Mouse (Mus musculus) liver, embryonic 13.5 days (tissue): ENCODE data around the gene Ppp2r1b. TPM values are rescaled to one million over a fixed set of nuclear protein-coding genes. Genes with fewer than 3 reads are reported as not detected.

ENCODE experiments used
- ATAC-seq: fragments of 200-750 bp; cut with Nextera tagmentation; 2 replicates; pipeline ENCODE4 v1.8.0; 2017; ENCODE audit warnings: low read depth, mild to moderate bottlenecking, moderate number of reproducible peaks, moderate library complexity
- DNase-seq: peaks from one replicate; pipeline ENCODE4 v3.0.0; 2022
- H3K27ac ChIP-seq: fragments of 300-500 bp; sonication (generic); 2 replicates; pipeline ENCODE4 v1.5.1; 2015; ENCODE audit warnings: moderate library complexity, mild to moderate bottlenecking, inconsistent platforms
- H3K27me3 ChIP-seq: fragments of 300-500 bp; sonication (generic); 2 replicates; pipeline ENCODE4 v1.6.1; 2015; ENCODE audit warnings: mild to moderate bottlenecking, inconsistent platforms
- H3K36me3 ChIP-seq: fragments of 300-500 bp; sonication (generic); 2 replicates; pipeline ENCODE4 v1.6.1; 2015; ENCODE audit warnings: mild to moderate bottlenecking, inconsistent platforms
- H3K4me1 ChIP-seq: fragments of 300-500 bp; sonication (generic); replicated peaks from 2 replicates; pipeline ENCODE4 v1.6.1; 2015; ENCODE audit warnings: inconsistent platforms
- H3K4me2 ChIP-seq: fragments of 300-500 bp; sonication (generic); 2 replicates; pipeline ENCODE4 v1.6.1; 2015; ENCODE audit warnings: inconsistent platforms, mild to moderate bottlenecking, moderate library complexity
- H3K4me3 ChIP-seq: fragments of 300-500 bp; sonication (generic); replicated peaks from 2 replicates; pipeline ENCODE4 v1.5.1; 2015; ENCODE audit warnings: mild to moderate bottlenecking, inconsistent platforms
- H3K9ac ChIP-seq: fragments of 300-500 bp; sonication (generic); 2 replicates; pipeline ENCODE4 v1.6.1; 2015; ENCODE audit warnings: mild to moderate bottlenecking, inconsistent platforms
- H3K9me3 ChIP-seq: fragments of 300-500 bp; sonication (generic); replicated peaks from 2 replicates; pipeline ENCODE4 v1.6.1; 2016; ENCODE audit warnings: inconsistent platforms
- WGBS: fragments of 180-500 bp; shearing (Covaris S2); methylation state at CpG from one replicate; pipeline ENCODE4 v1.1.7; 2015; ENCODE audit not compliant: insufficient replicate concordance; 5-methylcytosine and 5-hydroxymethylcytosine counted together
- polyA plus RNA-seq: library from polyadenylated mRNA; unstranded; fragments of >200 nt; fragmentation: Nextera tagmentation; extraction: Ambion mirVana; gene quantifications from 2 replicates; pipeline ENCODE4 v1.2.1, GENCODE M21; 2015

The Ppp2r1b gene
- polyA plus RNA-seq, 1 experiment from 2014 or later = 97.1 TPM

DNA sequence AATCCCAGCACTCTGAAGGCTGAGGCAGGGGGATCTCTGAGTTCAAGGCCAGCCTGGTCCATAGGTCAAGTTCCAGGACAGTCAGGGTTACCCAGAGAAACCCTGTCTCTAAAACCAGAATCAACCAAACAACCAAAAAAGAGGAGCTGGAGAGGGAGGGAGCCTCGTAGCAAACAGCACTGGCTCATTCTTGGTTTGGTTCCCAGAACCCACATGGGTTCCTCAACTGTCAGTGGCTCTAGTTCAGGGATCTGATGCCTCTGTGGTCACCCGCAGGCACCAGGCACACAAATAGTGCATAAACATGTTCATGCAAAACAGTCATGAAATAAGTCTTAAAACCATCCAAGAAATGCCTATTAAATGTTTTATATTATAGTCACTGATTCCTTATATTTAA, 23.1 kb downstream of the Ppp2r1b start:
- no peak overlapping the region for H3K9ac ChIP-seq
- peak overlapping the region; percentile 1; the same call in 1 of the 2 replicates for H3K27ac ChIP-seq
- 85% methylated on average over 2 of the region's 2 CpGs for WGBS
- no peaks in the 10 kb centered on the region for H3K9me3 ChIP-seq
- H3K4me1 ChIP-seq = peaks cover 8% of the 10 kb centered on the region
- H3K36me3 ChIP-seq = peaks cover 95% of the 10 kb centered on the region
- H3K27me3 ChIP-seq = no peaks in the 10 kb centered on the region
- H3K4me3 ChIP-seq = no peak overlapping the region
- DNase-seq (no peak), ATAC-seq (no peak)
- no peak overlapping the region for H3K4me2 ChIP-seq

DNA sequence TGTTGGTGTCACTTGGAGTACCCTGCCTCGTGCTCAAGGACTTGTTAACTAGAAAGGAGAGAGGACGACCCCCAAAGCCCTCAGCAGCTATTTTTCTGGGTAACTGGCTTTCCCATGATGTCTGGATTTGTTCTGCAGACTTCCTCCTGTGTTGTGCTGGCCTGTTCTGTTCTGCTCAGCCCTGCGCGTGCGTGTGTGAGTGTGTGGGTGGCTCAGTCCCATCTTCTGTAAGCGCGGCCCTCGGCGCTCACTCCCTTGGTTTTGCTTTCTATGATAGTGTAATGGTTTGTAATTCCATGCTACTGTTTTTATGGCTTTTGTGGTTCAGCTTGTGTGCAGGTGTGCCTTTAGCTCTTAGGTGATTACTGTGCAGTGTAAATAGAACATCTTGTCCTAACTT, 28.1 kb downstream of the Ppp2r1b start:
- Histone ChIP-seq H3K9ac (no peak overlapping the region), H3K4me2 (no peak overlapping the region), H3K27ac (no peak overlapping the region), H3K36me3 (peaks cover 95% of the 10 kb centered on the region), H3K4me1 (no peaks in the 10 kb centered on the region), H3K4me3 (no peak overlapping the region), H3K27me3 (no peaks in the 10 kb centered on the region), H3K9me3 (no peaks in the 10 kb centered on the region)
- DNase-seq (no peak), ATAC-seq (no peak)
- 90% methylated on average over 9 of the region's 9 CpGs for WGBS

DNA sequence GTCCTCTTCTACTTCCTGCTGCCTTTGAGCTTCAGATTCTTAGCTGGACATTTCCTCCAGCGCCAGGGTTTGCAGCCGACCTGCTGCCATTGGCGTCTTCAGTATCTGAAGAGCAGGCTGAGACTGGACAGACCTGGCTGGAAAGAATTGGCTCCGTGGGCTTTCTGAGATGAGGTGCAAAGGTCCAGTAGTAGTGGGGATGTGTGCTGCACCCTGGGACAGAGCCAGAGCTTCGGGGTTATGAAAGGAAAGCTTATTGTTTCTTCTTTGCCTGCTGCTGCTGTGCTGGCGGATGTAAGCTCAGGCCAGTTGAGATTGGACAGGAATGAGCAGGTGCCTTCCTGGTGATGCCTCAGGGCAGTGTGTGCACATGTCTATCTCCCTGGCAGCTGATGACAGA, 28.9 kb downstream of the Ppp2r1b start:
- no peak overlapping the region for H3K9ac ChIP-seq
- ATAC-seq = no peak
- no peak overlapping the region for H3K27ac ChIP-seq
- peaks cover 95% of the 10 kb centered on the region for H3K36me3 ChIP-seq
- H3K4me2 ChIP-seq = no peak overlapping the region
- WGBS = 88% methylated on average over 6 of the region's 6 CpGs
- H3K27me3 ChIP-seq = no peaks in the 10 kb centered on the region
- DNase-seq = no peak
- no peak overlapping the region for H3K4me3 ChIP-seq
- no peaks in the 10 kb centered on the region for H3K4me1 ChIP-seq
- no peaks in the 10 kb centered on the region for H3K9me3 ChIP-seq

GRCm38 (mm10) chr9:50875470-50875869, 30.4 kb downstream of the Ppp2r1b start:
- Histone ChIP-seq H3K27me3 (no peaks in the 10 kb centered on the region), H3K9me3 (no peaks in the 10 kb centered on the region), H3K4me2 (no peak overlapping the region), H3K9ac (no peak overlapping the region), H3K27ac (no peak overlapping the region), H3K4me1 (no peaks in the 10 kb centered on the region), H3K4me3 (no peak overlapping the region), H3K36me3 (peaks cover 96% of the 10 kb centered on the region)
- ATAC-seq = no peak
- WGBS = 94% methylated on average over 4 of the region's 4 CpGs
- DNase-seq = no peak

- DNase-seq (no peak), ATAC-seq (no peak)
- Histone ChIP-seq H3K27ac (no peak overlapping the region), H3K4me2 (no peak overlapping the region), H3K36me3 (peaks cover 96% of the 10 kb centered on the region), H3K9me3 (no peaks in the 10 kb centered on the region), H3K4me1 (no peaks in the 10 kb centered on the region), H3K4me3 (no peak overlapping the region), H3K27me3 (no peaks in the 10 kb centered on the region), H3K9ac (no peak overlapping the region)
- WGBS = 96% methylated on average over 3 of the region's 3 CpGs
Observed at GRCm38 (mm10) chr9:50876287-50876686, 31.2 kb downstream of the Ppp2r1b start.

GRCm38 (mm10) chr9:50877431-50877830, 32.3 kb downstream of the Ppp2r1b start:
- Histone ChIP-seq H3K9me3 (no peaks in the 10 kb centered on the region), H3K27me3 (no peaks in the 10 kb centered on the region), H3K27ac (no peak overlapping the region), H3K4me2 (no peak overlapping the region), H3K9ac (no peak overlapping the region), H3K4me1 (no peaks in the 10 kb centered on the region), H3K4me3 (no peak overlapping the region), H3K36me3 (peaks cover 100% of the 10 kb centered on the region)
- ATAC-seq = no peak
- no peak for DNase-seq
- 77% methylated on average over 3 of the region's 3 CpGs for WGBS

GRCm38 (mm10) chr9:50882183-50882582, 37.1 kb downstream of the Ppp2r1b start:
- no peaks in the 10 kb centered on the region for H3K9me3 ChIP-seq
- DNase-seq (no peak), ATAC-seq (no peak)
- H3K27me3 ChIP-seq = no peaks in the 10 kb centered on the region
- H3K4me1 ChIP-seq = peaks cover 6% of the 10 kb centered on the region; the same call in 1 of the 2 replicates
- 85% methylated on average over 2 of the region's 2 CpGs for WGBS
- H3K4me3 ChIP-seq = no peak overlapping the region
- H3K27ac ChIP-seq = no peak overlapping the region
- H3K4me2 ChIP-seq = no peak overlapping the region
- H3K36me3 ChIP-seq = peaks cover 96% of the 10 kb centered on the region
- H3K9ac ChIP-seq = no peak overlapping the region

- Histone ChIP-seq H3K9ac (no peak overlapping the region), H3K9me3 (no peaks in the 10 kb centered on the region), H3K4me1 (peaks cover 7% of the 10 kb centered on the region; the same call in 1 of the 2 replicates), H3K27me3 (no peaks in the 10 kb centered on the region), H3K36me3 (peaks cover 89% of the 10 kb centered on the region), H3K4me3 (no peak overlapping the region), H3K4me2 (no peak overlapping the region), H3K27ac (0 out of 2 replicates have a peak overlapping the region, but pooled peaks have one; percentile 3)
- DNase-seq = no peak
- 88% methylated on average over 8 of the region's 8 CpGs for WGBS
- no peak for ATAC-seq
Observed at GRCm38 (mm10) chr9:50884093-50884492, 39.0 kb downstream of the Ppp2r1b start.

- H3K27ac ChIP-seq = no peak overlapping the region
- whole genome bisulfite sequencing = 78% methylated on average over 10 of the region's 10 CpGs
- no peak for DNase-seq
- no peaks in the 10 kb centered on the region for H3K27me3 ChIP-seq
- no peak overlapping the region for H3K9ac ChIP-seq
- no peak overlapping the region for H3K4me3 ChIP-seq
- H3K36me3 ChIP-seq = peaks cover 82% of the 10 kb centered on the region
- peaks cover 7% of the 10 kb centered on the region; the same call in 1 of the 2 replicates for H3K4me1 ChIP-seq
- no peak for ATAC-seq
- no peak overlapping the region for H3K4me2 ChIP-seq
- H3K9me3 ChIP-seq = no peaks in the 10 kb centered on the region
Observed at GRCm38 (mm10) chr9:50884741-50885599, 39.9 kb downstream of the Ppp2r1b start.

GRCm38 (mm10) chr9:50885600-50885987, 40.5 kb downstream of the Ppp2r1b start:
- no peak overlapping the region for H3K9ac ChIP-seq
- no peak for DNase-seq
- 68% methylated on average over 1 of the region's 1 CpGs for WGBS
- H3K27ac ChIP-seq = peak overlapping the region; percentile 51; the same call in 1 of the 2 replicates
- ATAC-seq = no peak
- peaks cover 77% of the 10 kb centered on the region for H3K36me3 ChIP-seq
- H3K4me2 ChIP-seq = no peak overlapping the region
- no peaks in the 10 kb centered on the region for H3K9me3 ChIP-seq
- peaks cover 7% of the 10 kb centered on the region; the same call in 1 of the 2 replicates for H3K4me1 ChIP-seq
- no peak overlapping the region for H3K4me3 ChIP-seq
- H3K27me3 ChIP-seq = no peaks in the 10 kb centered on the region

DNA sequence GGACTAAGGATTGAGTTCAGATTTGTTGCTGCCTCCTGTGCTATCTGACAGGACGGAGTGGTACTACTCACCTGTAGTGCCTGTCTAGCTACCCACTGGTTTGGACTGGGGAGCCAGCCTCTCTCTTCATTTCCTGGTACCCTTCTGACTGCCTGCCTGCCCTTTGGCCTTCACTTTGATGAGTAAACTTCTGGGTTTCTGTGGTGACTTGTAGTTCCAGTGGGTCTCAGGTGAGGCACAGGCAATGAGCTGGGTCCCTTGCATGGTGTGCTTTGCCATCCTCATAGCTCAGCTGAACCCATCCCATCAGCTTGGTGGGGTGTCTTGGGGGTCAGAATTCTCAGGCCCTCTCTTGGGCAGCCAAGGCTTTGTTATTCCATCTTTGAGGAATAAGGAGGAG, 41.8 kb downstream of the Ppp2r1b start:
- Histone ChIP-seq H3K4me2 (no peak overlapping the region), H3K4me1 (peaks cover 7% of the 10 kb centered on the region; the same call in 1 of the 2 replicates), H3K36me3 (peaks cover 77% of the 10 kb centered on the region), H3K9ac (no peak overlapping the region), H3K27ac (peak overlapping the region; percentile 25; the same call in 1 of the 2 replicates), H3K4me3 (no peak overlapping the region), H3K27me3 (no peaks in the 10 kb centered on the region), H3K9me3 (no peaks in the 10 kb centered on the region)
- ATAC-seq (0 out of 2 replicates have a peak, but pooled peaks have one; percentile 3), DNase-seq (no peak)
- 92% methylated on average over 1 of the region's 1 CpGs for WGBS

DNA sequence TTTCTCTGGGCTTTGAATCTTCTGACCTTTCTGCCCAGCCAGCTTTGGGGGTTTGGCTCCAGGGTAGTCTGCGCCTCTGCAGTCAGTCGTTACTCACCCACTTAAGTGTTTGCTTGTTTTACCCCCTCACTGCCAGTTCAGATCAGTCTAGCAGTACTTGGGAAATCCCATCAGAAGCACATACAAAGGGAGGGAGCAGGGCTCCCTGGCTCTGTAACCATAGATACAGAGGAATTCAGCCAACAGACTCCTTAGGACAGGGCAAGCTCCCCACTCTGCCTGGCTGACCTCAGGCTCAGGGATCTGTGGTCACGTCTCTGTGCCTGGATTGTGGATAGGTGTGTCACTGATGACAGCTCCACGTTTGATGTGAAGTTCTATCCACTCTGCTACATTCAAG, 42.2 kb downstream of the Ppp2r1b start:
- no peak overlapping the region for H3K4me3 ChIP-seq
- H3K36me3 ChIP-seq = peaks cover 77% of the 10 kb centered on the region
- no peaks in the 10 kb centered on the region for H3K27me3 ChIP-seq
- H3K27ac ChIP-seq = peak overlapping the region; percentile 25
- no peak overlapping the region for H3K4me2 ChIP-seq
- DNase-seq (no peak), ATAC-seq (no peak)
- 50% methylated on average over 4 of the region's 4 CpGs for WGBS
- no peaks in the 10 kb centered on the region for H3K9me3 ChIP-seq
- no peak overlapping the region for H3K9ac ChIP-seq
- H3K4me1 ChIP-seq = peaks cover 7% of the 10 kb centered on the region; the same call in 1 of the 2 replicates
